Mouse (Mus musculus) MN1 (cell line): ENCODE results near the gene Samd11.

Experiments
- DNase-seq: peaks from one replicate; pipeline ENCODE4 v3.0.0-alpha.2; 2016; ENCODE audit warnings: low spot score

The Samd11 gene

DNA sequence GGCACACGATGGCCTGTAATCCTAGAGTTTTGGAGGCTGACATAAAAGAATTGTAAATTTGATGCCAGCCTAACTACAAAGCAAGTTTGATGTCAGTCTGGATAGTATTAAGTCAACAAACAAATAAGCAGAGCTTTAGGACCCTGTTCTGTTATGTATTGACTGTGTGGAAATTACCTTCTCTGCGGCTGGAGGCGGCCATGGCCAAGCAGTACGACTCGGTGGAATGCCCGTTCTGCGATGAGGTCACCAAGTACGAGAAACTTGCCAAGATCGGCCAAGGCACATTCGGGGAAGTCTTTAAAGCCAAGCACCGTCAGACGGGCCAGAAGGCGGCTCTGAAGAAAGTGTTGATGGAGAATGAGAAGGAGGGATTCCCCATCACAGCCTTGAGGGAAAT is 42.3 kb downstream of the Samd11 start:
- no peak for DNase-seq

GRCm38 (mm10) chr4:156209963-156210635 is 45.4 kb downstream of the Samd11 start:
- DNase-seq = no peak

DNA sequence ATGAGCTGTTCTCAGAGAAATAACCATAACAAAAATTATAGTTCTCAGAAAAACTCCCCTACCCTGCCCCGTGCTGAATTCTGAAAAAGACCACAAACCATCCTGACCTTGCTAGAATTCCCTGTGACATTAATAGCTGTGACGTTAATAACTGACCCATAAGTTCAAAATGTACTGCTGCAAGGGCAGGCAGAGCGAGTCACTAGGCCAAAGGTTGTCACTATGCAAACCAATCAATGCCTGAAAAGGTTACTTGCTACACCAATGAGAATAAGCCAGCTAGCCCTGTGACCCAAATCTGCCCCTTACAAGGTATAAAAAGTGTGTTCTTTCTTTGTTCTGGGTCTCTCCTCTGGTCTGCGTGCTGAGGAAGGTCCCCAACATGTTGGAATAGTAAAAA is 46.6 kb downstream of the Samd11 start:
- no peak for DNase-seq

- DNase-seq = peak; percentile 69
Observed at GRCm38 (mm10) chr4:156203413-156204131, 51.9 kb downstream of the Samd11 start.

DNA sequence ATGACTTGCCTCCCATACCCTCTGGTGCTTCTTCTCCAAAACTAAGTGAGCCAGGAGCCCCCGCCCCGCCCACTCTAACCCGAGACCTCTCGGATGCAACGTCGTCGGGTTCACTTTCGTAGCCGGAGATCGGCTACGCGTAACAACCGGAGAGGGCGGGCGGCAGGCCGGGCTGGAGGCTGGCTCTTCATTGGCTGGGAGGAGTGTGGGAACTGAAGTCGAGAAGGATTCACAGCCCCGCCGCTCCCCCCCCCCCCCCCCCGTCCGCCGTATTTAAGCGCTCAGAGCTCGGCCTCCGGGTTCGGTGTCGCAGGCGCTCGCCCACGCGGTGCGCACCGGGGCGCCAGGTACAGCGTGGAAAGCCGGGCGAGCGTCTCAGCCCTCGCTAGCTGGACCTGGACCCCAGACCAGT is 52.5 kb downstream of the Samd11 start, which contains the start of gene AW011738:
Gene AW011738, plus strand, starts transcription at position 304 of the 412 bp plus-strand sequence.
- DNase-seq = peak; percentile 85

- DNase-seq = peak; percentile 79
Observed at GRCm38 (mm10) chr4:156202462-156202893, 53.0 kb downstream of the Samd11 start.

DNA sequence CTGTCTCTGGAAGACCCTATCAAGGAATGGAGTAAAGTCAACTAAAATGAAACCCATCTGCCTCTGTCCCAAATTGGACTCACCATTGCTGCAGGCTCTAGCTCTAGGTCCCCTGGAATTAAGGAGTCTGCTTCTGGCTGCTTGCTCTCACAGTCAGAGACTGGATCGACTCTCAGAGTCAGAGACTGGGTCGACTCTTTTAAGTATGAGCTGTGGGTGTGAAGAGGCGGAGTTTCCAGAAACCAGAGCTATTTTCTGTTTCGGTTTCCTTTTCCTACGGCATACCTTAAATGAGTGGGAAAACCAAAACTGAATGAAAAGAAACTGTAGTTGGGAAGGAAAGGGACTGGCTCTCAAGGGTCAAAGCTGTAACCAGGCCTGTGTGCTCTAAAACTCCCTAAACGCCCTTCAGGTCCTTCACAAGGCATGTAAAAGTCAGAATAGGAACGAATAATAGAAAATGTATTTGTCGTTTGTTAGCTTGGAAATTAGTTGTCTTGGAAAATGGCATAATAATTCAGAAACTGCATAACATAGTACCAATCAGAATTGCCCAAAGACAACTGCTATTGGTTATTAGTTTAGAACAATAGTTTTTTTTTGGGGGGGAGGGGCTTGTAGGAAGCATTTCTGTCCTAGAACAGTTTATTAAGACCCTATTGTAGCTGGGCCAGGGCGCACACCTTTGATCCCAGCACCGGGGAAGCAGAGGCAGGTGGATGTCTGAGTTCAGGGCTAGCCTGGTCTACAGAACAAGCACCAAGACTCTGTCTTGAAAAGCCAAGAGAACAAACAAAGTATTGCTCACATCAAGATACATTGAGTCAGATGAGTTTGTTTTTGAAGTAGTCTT is 54.6 kb downstream of the Samd11 start, which contains the start of gene Isg15:
Gene Isg15, minus strand, starts transcription at position 196 of the 853 bp plus-strand sequence.
- peak; percentile 76 for DNase-seq

DNA sequence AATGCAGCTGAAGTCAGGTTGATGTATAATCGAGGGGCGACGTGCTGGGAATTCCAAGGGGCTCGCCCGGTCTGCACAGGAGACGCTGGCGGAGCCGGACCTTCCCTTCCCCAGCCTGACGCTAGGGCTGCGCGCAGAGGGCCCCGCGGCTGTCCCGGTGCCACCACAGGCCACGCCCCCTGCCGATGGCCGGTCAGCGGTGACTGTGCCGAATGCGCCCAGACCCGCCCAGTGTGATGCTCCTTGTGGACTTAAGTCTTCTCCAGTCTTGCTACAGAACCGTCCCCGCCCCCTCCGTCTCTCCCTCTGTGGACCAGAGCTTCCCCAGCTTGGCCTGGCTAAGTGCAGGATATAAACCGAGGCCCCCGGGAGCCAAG is 57.6 kb downstream of the Samd11 start:
- DNase-seq = peak; percentile 97

GRCm38 (mm10) chr4:156197131-156197828 is 58.2 kb downstream of the Samd11 start, which contains the start of gene Agrn:
TSS of gene Agrn (minus strand) at chr4:156197488.
- DNase-seq = no peak
